Mouse (Mus musculus) cerebellum, adult 2 months (tissue): ENCODE results near the gene Ddx31.

Experiments
- CTCF ChIP-seq: fragments of 200-500 bp; IDR thresholded peaks from 2 replicates; pipeline ENCODE4 v1.5.1; 2011; ENCODE audit warnings: low read depth, mild to moderate bottlenecking, control low read depth, low read length, moderate library complexity, borderline replicate concordance; ENCODE audit not compliant: insufficient read depth
- POLR2A ChIP-seq: fragments of 200-500 bp; IDR thresholded peaks from 2 replicates; pipeline ENCODE4 v1.6.1; 2011; ENCODE audit warnings: low read length, control low read depth, borderline replicate concordance; ENCODE audit not compliant: insufficient read depth

- no peak for TF ChIP-seq POLR2A
- TF ChIP-seq CTCF, result no peak
Observed at GRCm38 (mm10) chr2:28863857-28864256, 23.7 kb downstream of the Ddx31 start.
